Mouse (Mus musculus) MEL (cell line): ENCODE measurements around the gene Gm34653. TPM values are rescaled to one million over a fixed set of nuclear protein-coding genes. Genes with fewer than 3 reads are reported as not detected.

Experiments
- DNase-seq: peaks from one replicate; pipeline ENCODE4 v3.0.0; 2011; ENCODE audit warnings: low read depth, low spot score
- H3K27ac ChIP-seq: 2 replicates; pipeline ENCODE4 v1.5.1; 2012; ENCODE audit warnings: low read depth, mild to moderate bottlenecking, control low read depth, low read length, moderate library complexity; ENCODE audit not compliant: control insufficient read depth
- H3K27me3 ChIP-seq, 2 experiments: fragments of 150-350 bp in 1 of 2; sonication (generic) in 1 of 2; 2 replicates each; pipeline ENCODE4 v1.6.1; 2012; ENCODE audit warnings: low read length in 2 of 2, mild to moderate bottlenecking in 2 of 2, improper control_type of control experiment in 1 of 2, moderate library complexity in 1 of 2; ENCODE audit not compliant: insufficient read depth in 2 of 2, control insufficient read depth in 1 of 2
- H3K36me3 ChIP-seq, 2 experiments: 2 replicates each; pipeline ENCODE4 v1.6.1; 2012 to 2014; ENCODE audit warnings: low read length in 2 of 2, improper control_type of control experiment in 1 of 2, inconsistent platforms in 1 of 2, mild to moderate bottlenecking in 1 of 2; ENCODE audit not compliant: insufficient read depth in 2 of 2, control insufficient read depth in 1 of 2
- H3K4me1 ChIP-seq, 2 experiments: fragments of 150-350 bp in 1 of 2; sonication (generic) in 1 of 2; 2 replicates each; pipeline ENCODE4 v1.6.1; 2012; ENCODE audit warnings: low read length in 2 of 2, improper control_type of control experiment in 1 of 2, mild to moderate bottlenecking in 1 of 2; ENCODE audit not compliant: insufficient read depth in 2 of 2, control insufficient read depth in 1 of 2
- H3K4me3 ChIP-seq, 2 experiments: fragments of 150-350 bp in 1 of 2; sonication (generic) in 1 of 2; 2 replicates each; pipeline ENCODE4 v1.5.1; 2012; ENCODE audit warnings: low read depth in 2 of 2, low read length in 2 of 2, mild to moderate bottlenecking in 2 of 2, moderate library complexity in 2 of 2, control low read depth in 1 of 2, improper control_type of control experiment in 1 of 2; ENCODE audit not compliant: control insufficient read depth in 1 of 2, insufficient read depth in 1 of 2
- H3K79me2 ChIP-seq: 2 replicates; pipeline ENCODE4 v1.6.1; 2012; ENCODE audit warnings: mild to moderate bottlenecking, low read length, moderate library complexity; ENCODE audit not compliant: control insufficient read depth, poor library complexity, insufficient read depth
- H3K9ac ChIP-seq: 2 replicates; pipeline ENCODE4 v1.6.1; 2012; ENCODE audit warnings: low read depth, mild to moderate bottlenecking, control low read depth, low read length, moderate library complexity; ENCODE audit not compliant: control insufficient read depth, poor library complexity, severe bottlenecking
- H3K9me3 ChIP-seq: fragments of 150-350 bp; sonication (generic); replicated peaks from 2 replicates; pipeline ENCODE4 v1.6.1; 2012; ENCODE audit warnings: mild to moderate bottlenecking, low read length, improper control_type of control experiment, moderate library complexity; ENCODE audit not compliant: insufficient read depth
- CHD2 ChIP-seq: IDR thresholded peaks from 2 replicates; pipeline ENCODE4 v1.6.1; 2011; ENCODE audit warnings: low read length, improper control_type of control experiment
- CTCF ChIP-seq, 3 experiments: IDR thresholded peaks in 2 of 3; conservative IDR thresholded peaks in 1 of 3; 2 replicates each; pipeline ENCODE4 v1.5.1; 2011 to 2012; ENCODE audit warnings: low read length in 3 of 3, low read depth in 2 of 3, mild to moderate bottlenecking in 2 of 3, improper control_type of control experiment in 1 of 3, inconsistent platforms in 1 of 3, mixed read lengths in 1 of 3, moderate library complexity in 1 of 3; ENCODE audit not compliant: control insufficient read depth in 1 of 3, insufficient read depth in 1 of 3, poor library complexity in 1 of 3, severe bottlenecking in 1 of 3
- E2F4 ChIP-seq: IDR thresholded peaks from 2 replicates; pipeline ENCODE4 v1.6.1; 2011; ENCODE audit warnings: low read depth, low read length, improper control_type of control experiment, borderline replicate concordance
- ELF1 ChIP-seq: IDR thresholded peaks from 2 replicates; pipeline ENCODE4 v1.6.1; 2014; ENCODE audit warnings: low read depth, mild to moderate bottlenecking, inconsistent platforms, low read length, improper control_type of control experiment, moderate library complexity
- EP300 ChIP-seq, 2 experiments: IDR thresholded peaks; 2 replicates each; pipeline ENCODE4 v1.6.1; 2011; ENCODE audit warnings: improper control_type of control experiment in 2 of 2, low read length in 2 of 2, low read depth in 1 of 2, mild to moderate bottlenecking in 1 of 2
- ETS1 ChIP-seq: IDR thresholded peaks from 2 replicates; pipeline ENCODE4 v1.6.1; 2012; ENCODE audit warnings: low read depth, mild to moderate bottlenecking, inconsistent platforms, low read length, improper control_type of control experiment, moderate library complexity
- HCFC1 ChIP-seq: IDR thresholded peaks from 2 replicates; pipeline ENCODE4 v1.6.1; 2012; ENCODE audit warnings: low read depth, mild to moderate bottlenecking, inconsistent platforms, low read length, improper control_type of control experiment, moderate library complexity
- JUND ChIP-seq: IDR thresholded peaks from 2 replicates; pipeline ENCODE4 v1.6.1; 2011; ENCODE audit warnings: low read depth, mild to moderate bottlenecking, improper control_type of control experiment, low read length
- KAT2A ChIP-seq: conservative IDR thresholded peaks from 2 replicates; pipeline ENCODE4 v1.6.1; 2012; ENCODE audit warnings: low read depth, low read length, improper control_type of control experiment, inconsistent platforms
- MAFK ChIP-seq: IDR thresholded peaks from 2 replicates; pipeline ENCODE4 v1.6.1; 2011; ENCODE audit warnings: low read depth, mild to moderate bottlenecking, low read length, improper control_type of control experiment, borderline replicate concordance
- MAX ChIP-seq: IDR thresholded peaks from 2 replicates; pipeline ENCODE4 v1.6.1; 2011; ENCODE audit warnings: low read length, improper control_type of control experiment
- MXI1 ChIP-seq: IDR thresholded peaks from 2 replicates; pipeline ENCODE4 v1.6.1; 2011; ENCODE audit warnings: mild to moderate bottlenecking, low read depth, low read length, improper control_type of control experiment
- MYB ChIP-seq: IDR thresholded peaks from 2 replicates; pipeline ENCODE4 v1.6.1; 2011; ENCODE audit warnings: mild to moderate bottlenecking, low read depth, low read length, improper control_type of control experiment
- MYC ChIP-seq: IDR thresholded peaks from 2 replicates; pipeline ENCODE4 v1.6.1; 2011; ENCODE audit warnings: low read depth, mild to moderate bottlenecking, low read length, improper control_type of control experiment, moderate library complexity
- NELFE ChIP-seq: IDR thresholded peaks from 2 replicates; pipeline ENCODE4 v1.6.1; 2011; ENCODE audit warnings: low read depth, low read length, improper control_type of control experiment
- NRF1 ChIP-seq: IDR thresholded peaks from 2 replicates; pipeline ENCODE4 v1.6.1; 2014; ENCODE audit warnings: low read depth, mild to moderate bottlenecking, inconsistent platforms, low read length, improper control_type of control experiment, moderate library complexity; ENCODE audit not compliant: poor library complexity, insufficient read depth, severe bottlenecking
- POLR2A ChIP-seq, 2 experiments: IDR thresholded peaks; 2 replicates each; pipeline ENCODE4 v1.6.1; 2011 to 2012; ENCODE audit warnings: low read length in 2 of 2, mild to moderate bottlenecking in 2 of 2, control low read depth in 1 of 2, improper control_type of control experiment in 1 of 2, low read depth in 1 of 2, moderate library complexity in 1 of 2; ENCODE audit not compliant: control insufficient read depth in 1 of 2, insufficient read depth in 1 of 2, poor library complexity in 1 of 2
- POLR2AphosphoS2 ChIP-seq: IDR thresholded peaks from 2 replicates; pipeline ENCODE4 v1.6.1; 2011; ENCODE audit warnings: low read length, improper control_type of control experiment
- POLR2AphosphoS5 ChIP-seq: IDR thresholded peaks from 2 replicates; pipeline ENCODE4 v1.6.1; 2012; ENCODE audit warnings: low read depth, borderline replicate concordance, mild to moderate bottlenecking, inconsistent platforms, low read length, moderate library complexity, mixed read lengths
- RCOR1 ChIP-seq: IDR thresholded peaks from 2 replicates; pipeline ENCODE4 v1.6.1; 2012; ENCODE audit warnings: low read depth, mild to moderate bottlenecking, inconsistent platforms, low read length, improper control_type of control experiment
- SIN3A ChIP-seq: IDR thresholded peaks from 2 replicates; pipeline ENCODE4 v1.6.1; 2012; ENCODE audit warnings: low read length, improper control_type of control experiment, inconsistent platforms
- TAL1 ChIP-seq: IDR thresholded peaks from 2 replicates; pipeline ENCODE4 v1.6.1; 2012; ENCODE audit warnings: mild to moderate bottlenecking, inconsistent platforms, low read length, moderate library complexity, mixed read lengths
- TBP ChIP-seq: IDR thresholded peaks from 2 replicates; pipeline ENCODE4 v1.8.0; 2011; ENCODE audit warnings: low read depth, low read length, improper control_type of control experiment
- TCF12 ChIP-seq: IDR thresholded peaks from 2 replicates; pipeline ENCODE4 v1.6.1; 2014; ENCODE audit warnings: low read depth, mild to moderate bottlenecking, inconsistent platforms, low read length, improper control_type of control experiment, moderate library complexity
- USF1 ChIP-seq: IDR thresholded peaks from 2 replicates; pipeline ENCODE4 v1.6.1; 2014; ENCODE audit warnings: low read depth, mild to moderate bottlenecking, inconsistent platforms, low read length, improper control_type of control experiment, moderate library complexity
- USF2 ChIP-seq, 2 experiments: IDR thresholded peaks; 2 replicates each; pipeline ENCODE4 v1.6.1; 2011 to 2012; ENCODE audit warnings: improper control_type of control experiment in 2 of 2, low read length in 2 of 2, borderline replicate concordance in 1 of 2, inconsistent platforms in 1 of 2, low read depth in 1 of 2, mild to moderate bottlenecking in 1 of 2; ENCODE audit not compliant: insufficient read depth in 1 of 2
- ZC3H11A ChIP-seq: IDR thresholded peaks from 2 replicates; pipeline ENCODE4 v1.6.1; 2012; ENCODE audit warnings: low read depth, mild to moderate bottlenecking, inconsistent platforms, low read length, improper control_type of control experiment
- ZMIZ1 ChIP-seq: IDR thresholded peaks from 2 replicates; pipeline ENCODE4 v1.6.1; 2012; ENCODE audit warnings: low read depth, mild to moderate bottlenecking, inconsistent platforms, low read length, improper control_type of control experiment, moderate library complexity
- polyA plus RNA-seq, 2 experiments: library from polyadenylated mRNA; stranded (reverse) in 1 of 2; unstranded in 1 of 2; fragments of >175 nt in 1 of 2; fragments of >200 nt in 1 of 2; gene quantifications; 2 replicates each; pipeline versions ENCODE4 v1.2.1 to v1.2.4; 2012; ENCODE audit warnings: low replicate concordance in 2 of 2, low read depth in 1 of 2; ENCODE audit not compliant: insufficient read length in 2 of 2, insufficient read depth in 1 of 2, missing spikeins in 1 of 2
- total RNA-seq: library from RNA; depleted of rRNA; stranded (reverse); fragments of 300-350 nt; gene quantifications from 2 replicates; pipeline ENCODE4 v1.2.3, GENCODE M21; 2012

Gm34653 gene
- total and polyA plus RNA-seq, 3 experiments = 0.08 to 0.10 TPM; not detected in 1

GRCm38 (mm10) chr2:34870520-34871474 lies 38.0 kb downstream of the Gm34653 start:
- peak; percentile 99 for DNase-seq
- peak overlapping the region; percentile 61 to 73 for H3K4me3 ChIP-seq
- peaks cover 3 to 9% of the 10 kb centered on the region in 2 experiments; a peak in 3 of 4 replicates for H3K4me1 ChIP-seq
- no peaks in the 10 kb centered on the region for H3K27me3 ChIP-seq
- H3K36me3 ChIP-seq = peaks cover 4 to 19% of the 10 kb centered on the region in 2 experiments
- peak overlapping the region; percentile 95 for H3K9ac ChIP-seq
- peak overlapping the region; percentile 94 for H3K27ac ChIP-seq
- TF ChIP-seq MXI1 = peak; percentile 92
- peak; percentile 51; the same call in 1 of the 2 replicates for TF ChIP-seq ETS1
- no peak for TF ChIP-seq EP300 (IDR thresholded peaks at IDR 0.05; ENCODE audit: low read depth in 1 of 2, low read length in 2 of 2)
- TF ChIP-seq ZC3H11A = no peak
- peak; percentile 68 for TF ChIP-seq TBP
- peak; percentile 95 for TF ChIP-seq MYC
- peak; percentile 46; the same call in 1 of the 2 replicates for TF ChIP-seq USF1
- peak; percentile 81 for TF ChIP-seq ZMIZ1
- TF ChIP-seq NRF1 = peak; percentile 78
- TF ChIP-seq NELFE = peak; percentile 95
- TF ChIP-seq MYB = no peak
- TF ChIP-seq TAL1 = no peak
- TF ChIP-seq KAT2A = peak; percentile 68; the same call in 1 of the 2 replicates
- TF ChIP-seq JUND = no peak
- peak; percentile 88 for TF ChIP-seq MAX
- peak; percentile 96 for TF ChIP-seq SIN3A
- TF ChIP-seq E2F4 = 0 out of 2 replicates have a peak, but pooled peaks have one; percentile 25
- TF ChIP-seq HCFC1 = peak; percentile 87
- no peak for TF ChIP-seq RCOR1
- TF ChIP-seq CHD2 = peak; percentile 99
- no peak for TF ChIP-seq CTCF (IDR thresholded peaks at IDR 0.05 in 2 of 3, conservative IDR thresholded peaks at IDR 0.05 in 1 of 3; ENCODE audit: control insufficient read depth in 1 of 3, insufficient read depth in 1 of 3, low read depth in 2 of 3, low read length in 3 of 3, poor library complexity in 1 of 3, severe bottlenecking in 1 of 3)
- no peak for TF ChIP-seq USF2 (IDR thresholded peaks at IDR 0.05; ENCODE audit: borderline replicate concordance in 1 of 2, insufficient read depth in 1 of 2, low read depth in 1 of 2, low read length in 2 of 2)
- TF ChIP-seq TCF12 = peak; percentile 47
- peak; percentile 51; the same call in 1 of the 2 replicates for TF ChIP-seq POLR2AphosphoS5
- TF ChIP-seq ELF1 = peak; percentile 83
- TF ChIP-seq POLR2A (IDR thresholded peaks at IDR 0.05; ENCODE audit: control insufficient read depth in 1 of 2, insufficient read depth in 1 of 2, low read depth in 1 of 2, low read length in 2 of 2, poor library complexity in 1 of 2) = peak; percentile 95 to 97
- TF ChIP-seq POLR2AphosphoS2 = peak; percentile 97
- TF ChIP-seq MAFK = no peak
- peaks cover 48% of the 10 kb centered on the region for H3K79me2 ChIP-seq
- H3K9me3 ChIP-seq = no peaks in the 10 kb centered on the region
